Comparison of ENCODE assay signal across 9 mouse cellular contexts in the genomic region with DNA sequence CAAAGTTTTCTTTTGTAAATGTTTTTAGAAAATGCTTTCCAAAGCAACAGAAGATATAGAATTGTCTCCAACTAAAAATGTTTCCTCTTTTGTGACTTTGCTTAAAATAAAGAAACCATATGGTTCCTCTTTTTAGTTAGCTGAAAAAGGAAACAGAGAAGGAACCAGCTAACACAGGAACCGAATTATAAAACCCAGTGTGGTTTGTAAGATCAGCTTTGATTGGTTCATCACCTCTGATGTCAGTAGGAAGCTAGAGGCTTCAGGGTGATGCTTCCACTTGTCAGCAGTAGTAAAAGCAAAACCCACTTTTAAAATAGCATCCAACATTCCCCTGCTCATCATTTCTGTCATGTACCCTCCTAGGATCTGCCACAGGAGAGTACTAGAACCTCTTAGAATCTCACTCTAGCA. TPM values are rescaled to one million over a fixed set of nuclear protein-coding genes. Genes with fewer than 3 reads are reported as not detected.
DNase-seq lines count a peak whose midpoint lies in the region; TF ChIP-seq lines count a peak whose summit lies in the region.
"Had no signal": no experiment of that assay in that cellular context is flagged by ENCODE, and none has a peak within 500 bp of the region (broad histone marks: within the 10 kb centered on the region; RNA-seq: fewer than 3 reads in every experiment).

No protein-coding gene starts in this region.

- TF ChIP-seq EP300 in heart, adult 2 months (IDR thresholded peaks at IDR 0.05; ENCODE audit: insufficient read depth, low read depth, low read length), result no peak

- no peak overlapping the region for H3K4me3 ChIP-seq in heart, adult 2 months
- H3K4me3 ChIP-seq in hindbrain, embryonic 10.5 days, result no peak overlapping the region

- H3K36me3 ChIP-seq in heart, adult 2 months (ENCODE audit: control insufficient read depth, insufficient read depth, low read length), result no peaks in the 10 kb centered on the region
- H3K36me3 ChIP-seq in splenic B cell, adult 2 months (ENCODE audit: control insufficient read depth, insufficient read depth, low read length, poor library complexity, severe bottlenecking), result peaks cover 13% of the 10 kb centered on the region
- H3K36me3 ChIP-seq in hindbrain, embryonic 10.5 days, result 0 out of 2 replicates have a peak, but pooled peaks cover 10% of the 10 kb centered on the region

- TF ChIP-seq POLR2A in heart, adult 2 months (IDR thresholded peaks at IDR 0.05; ENCODE audit: insufficient read depth, low read depth, low read length), result no peak

- no peak overlapping the region for H3K9ac ChIP-seq in heart, adult 2 months (ENCODE audit: low read depth, low read length)

- H3K4me1 ChIP-seq in heart, adult 2 months (ENCODE audit: control insufficient read depth, insufficient read depth, low read length), result no peaks in the 10 kb centered on the region
- H3K4me1 ChIP-seq in hindbrain, embryonic 10.5 days (replicated peaks), result no peaks in the 10 kb centered on the region

- H3K79me2 ChIP-seq in heart, adult 2 months (replicated peaks; ENCODE audit: control insufficient read depth, insufficient read depth, low read length), result no peaks in the 10 kb centered on the region

- H3K9me3 ChIP-seq in hindbrain, embryonic 10.5 days, result no peaks in the 10 kb centered on the region

- H3K27ac ChIP-seq in heart, adult 2 months, result no peak overlapping the region
- H3K27ac ChIP-seq in hindbrain, embryonic 10.5 days, result no peak overlapping the region

- DNase-seq in heart, adult 9 months (ENCODE audit: low spot score in 2 of 2), result peak; percentile 36 to 68
- DNase-seq in heart, adult 2 months, result no peak
- peak; percentile 83 to 85 for DNase-seq in spleen, postnatal 36 days (ENCODE audit: low spot score in 2 of 2)
- no peak for DNase-seq in spleen, postnatal 4 days (ENCODE audit: low spot score in 2 of 2)
- peak; percentile 90 for DNase-seq in induced T-regulatory cell, adult 2 months (ENCODE audit: low read depth)
- peak; percentile 94 for DNase-seq in splenic B cell, adult 2 months (ENCODE audit: low read depth, low spot score)
- no peak for DNase-seq in embryo, embryonic 10 days (ENCODE audit: low spot score)
- DNase-seq in hindbrain, embryonic 10.5 days (ENCODE audit: low spot score), result no peak

- intact Hi-C loops in heart, adult 2 months (cut with DNase I), result no loop called here

- TF ChIP-seq CTCF in heart, adult 2 months (IDR thresholded peaks at IDR 0.05), result no peak

- H3K27me3 ChIP-seq in heart, adult 2 months (ENCODE audit: control insufficient read depth, insufficient read depth, low read length), result no peaks in the 10 kb centered on the region
- no peaks in the 10 kb centered on the region for H3K27me3 ChIP-seq in splenic B cell, adult 2 months (ENCODE audit: control insufficient read depth, insufficient read depth, low read length, poor library complexity, severe bottlenecking)
- H3K27me3 ChIP-seq in hindbrain, embryonic 10.5 days (ENCODE audit: insufficient read depth, poor library complexity, severe bottlenecking), result no peaks in the 10 kb centered on the region

- WGBS in heart, adult 2 months, result 54% methylated on average over 1 of the region's 1 CpGs
- WGBS in hindbrain, embryonic 10.5 days, result 82% methylated on average over 1 of the region's 1 CpGs

RNA-seq across cellular contexts. Expression of a gene that starts 3.7 kb away (rescaled TPM):
- 1 to 10 TPM in 1 of 2 experiments, under 1 TPM in 1; 0.43 to 1.0 TPM for total RNA-seq in heart, adult 2 months (2021)
- polyA plus RNA-seq in heart, adult 2 months (2012; rRNA removed), result 3.8 and 4.2 TPM in 2 replicates
- polyA plus RNA-seq in hindbrain, embryonic 10.5 days (2016; fragmentation: Nextera tagmentation; extraction: Ambion mirVana), result 0.35 and 0.66 TPM in 2 replicates

RNA-seq across cellular contexts. Expression of a gene that starts 10.5 kb away (rescaled TPM):
- under 1 TPM; 0.14 to 0.16 TPM for total RNA-seq in heart, adult 2 months (2021)
- polyA plus RNA-seq in heart, adult 2 months (2012; rRNA removed), result 0.29 and 0.35 TPM in 2 replicates
- 0.95 and 1.1 TPM in 2 replicates for polyA plus RNA-seq in hindbrain, embryonic 10.5 days (2016; fragmentation: Nextera tagmentation; extraction: Ambion mirVana)

RNA-seq across cellular contexts. Expression of a gene that starts 10.5 kb away (rescaled TPM):
- total RNA-seq in heart, adult 2 months (2021), result 1 to 10 TPM; 1.9 to 2.0 TPM
- 3.8 and 4.2 TPM in 2 replicates for polyA plus RNA-seq in heart, adult 2 months (2012; rRNA removed)
- polyA plus RNA-seq in hindbrain, embryonic 10.5 days (2016; fragmentation: Nextera tagmentation; extraction: Ambion mirVana), result 2.4 and 3.1 TPM in 2 replicates

RNA-seq across cellular contexts. Expression of a gene that starts 16.0 kb away (rescaled TPM):
- not detected for total RNA-seq in heart, adult 2 months (2021)
- 0.06 TPM in 1 of 2 replicates, not detected in the other for polyA plus RNA-seq in heart, adult 2 months (2012; rRNA removed)
- 0.19 and 0.29 TPM in 2 replicates for polyA plus RNA-seq in hindbrain, embryonic 10.5 days (2016; fragmentation: Nextera tagmentation; extraction: Ambion mirVana)
- total RNA-seq: heart, postnatal 25 days had no signal

Comparison
In these comparisons a context has a peak if more than half of its experiments do, and no peak if none do; other contexts are left out.
1. DNase-seq: peak in heart, adult 9 months (2 of 2), spleen, postnatal 36 days (2 of 2), induced T-regulatory cell, adult 2 months (single experiment) and splenic B cell, adult 2 months (single experiment); none in heart, adult 2 months (0 of 2), spleen, postnatal 4 days (0 of 2), embryo, embryonic 10 days (single experiment) and hindbrain, embryonic 10.5 days (single experiment).